Comparison of ENCODE assay signal across 7 mouse cellular contexts in genomic region chr10:122794187-122794850, GRCm38 (mm10).
DNase-seq lines count a peak whose midpoint lies in the region; ATAC-seq lines count a peak whose summit lies in the region.

No protein-coding gene starts in this region.

- peak overlapping the region; percentile 25 for H3K4me2 ChIP-seq in hindbrain, embryonic 15.5 days

- no peaks in the 10 kb centered on the region for H3K27me3 ChIP-seq in hindbrain, embryonic 15.5 days

- H3K4me1 ChIP-seq in hindbrain, embryonic 15.5 days (replicated peaks): peaks cover 22% of the 10 kb centered on the region

- H3K4me3 ChIP-seq in hindbrain, embryonic 15.5 days: no peak overlapping the region

- 0 out of 2 replicates have a peak, but pooled peaks have one; percentile 25 for ATAC-seq in hindbrain, embryonic 15.5 days (ENCODE audit: low FRiP score, low read depth)
- ATAC-seq in megakaryocyte-erythroid progenitor cell, adult 5-6 weeks (replicated peaks; ENCODE audit: low FRiP score, low TSS enrichment, poor library complexity, severe bottlenecking): peak; percentile 82

- DNase-seq in adipocyte (ENCODE audit: low spot score): peak; percentile 23
- peak; percentile 78 to 80 for DNase-seq in cerebellum, postnatal 36 days
- DNase-seq in frontal cortex, postnatal 36 days (ENCODE audit: low spot score in 2 of 2): peak; percentile 43 to 63
- peak; percentile 70 to 85 for DNase-seq in left cerebral cortex, postnatal 14 days (ENCODE audit: low spot score in 2 of 2)
- DNase-seq in right cerebral cortex, postnatal 36 days (ENCODE audit: low spot score in 2 of 2): peak; percentile 44 to 50

- H3K9me3 ChIP-seq in hindbrain, embryonic 15.5 days: no peaks in the 10 kb centered on the region

- no peak overlapping the region; the same call in 1 of the 2 replicates for H3K27ac ChIP-seq in hindbrain, embryonic 15.5 days (replicated peaks)

- WGBS in hindbrain, embryonic 15.5 days: 31% methylated on average over 20 of the region's 20 CpGs

- no peak overlapping the region for H3K9ac ChIP-seq in hindbrain, embryonic 15.5 days

- H3K36me3 ChIP-seq in hindbrain, embryonic 15.5 days: no peaks in the 10 kb centered on the region

- intact Hi-C loops in left cerebral cortex, postnatal 14 days (cut with DNase I): loop anchor here (5.0 kb wide), 2 partner anchors 112 to 242 kb away; no protein-coding TSS in a partner anchor

Comparison
In these comparisons a context has a peak if more than half of its experiments do, and no peak if none do; other contexts are left out.
1. DNase-seq: peak in every context shown above with its lines; median percentile 79 in cerebellum, postnatal 36 days; 78 in left cerebral cortex, postnatal 14 days; 53 in frontal cortex, postnatal 36 days; 47 in right cerebral cortex, postnatal 36 days; 23 in adipocyte.